Mouse (Mus musculus) kidney, adult 2 months (tissue): ENCODE measurements around the gene Ifnar1.

ENCODE experiments used
- CTCF ChIP-seq: fragments of 200-500 bp; conservative IDR thresholded peaks from 2 replicates; pipeline ENCODE4 v1.5.1; 2011; ENCODE audit warnings: low read depth, mild to moderate bottlenecking, control low read depth, low read length, moderate library complexity, mixed read lengths; ENCODE audit not compliant: insufficient read depth, insufficient read length
- POLR2A ChIP-seq: fragments of 200-500 bp; IDR thresholded peaks from one replicate; pipeline ENCODE4 v1.6.1; 2011; ENCODE audit warnings: low read depth, low read length, control low read depth

DNA sequence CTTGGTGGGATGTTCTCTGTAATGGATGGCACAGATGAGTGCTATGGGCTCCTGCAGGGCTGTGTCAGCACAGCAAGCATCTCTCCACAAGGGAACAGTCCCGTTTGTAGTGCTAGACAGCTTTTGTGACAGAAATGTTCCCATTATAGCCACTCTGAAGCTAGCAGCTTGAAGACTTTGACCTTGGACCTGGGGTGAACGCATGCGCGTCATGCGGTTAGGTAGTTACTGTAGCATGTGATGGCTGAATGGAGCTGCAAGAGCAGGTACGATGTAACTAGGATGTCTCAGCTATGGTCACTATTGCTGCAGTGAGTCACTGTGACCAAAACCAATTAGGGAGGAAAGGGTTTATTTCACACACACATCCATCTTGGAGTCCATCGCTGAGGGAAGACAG, 13.0 kb downstream of the Ifnar1 start:
- no peak for TF ChIP-seq CTCF
- TF ChIP-seq POLR2A = no peak
